Mouse (Mus musculus): ENCODE data around the gene H2al1a.

H2al1a gene

DNA sequence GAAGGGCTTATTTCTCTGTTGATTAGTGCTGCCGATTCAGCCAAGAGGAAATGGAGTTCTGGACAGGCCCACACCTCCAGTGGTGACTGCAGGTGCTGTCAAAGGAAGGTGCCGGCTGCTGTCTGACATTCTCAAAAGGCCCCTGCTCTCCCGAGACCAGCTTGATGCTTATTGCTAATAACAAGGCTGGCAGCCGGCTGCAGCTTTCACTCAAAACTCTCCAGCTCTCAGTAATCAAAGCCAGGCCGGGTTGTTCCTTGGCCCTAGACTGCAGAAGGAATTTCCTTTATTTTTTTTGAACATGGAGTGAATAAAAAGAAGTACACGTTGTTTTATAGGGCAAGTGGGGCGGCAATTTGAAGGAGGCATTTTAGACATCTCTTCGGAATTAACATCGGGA lies 46.7 kb downstream of the H2al1a start:
- DNase-seq (ENCODE audit: low read depth, low spot score) = peak; percentile 4

DNA sequence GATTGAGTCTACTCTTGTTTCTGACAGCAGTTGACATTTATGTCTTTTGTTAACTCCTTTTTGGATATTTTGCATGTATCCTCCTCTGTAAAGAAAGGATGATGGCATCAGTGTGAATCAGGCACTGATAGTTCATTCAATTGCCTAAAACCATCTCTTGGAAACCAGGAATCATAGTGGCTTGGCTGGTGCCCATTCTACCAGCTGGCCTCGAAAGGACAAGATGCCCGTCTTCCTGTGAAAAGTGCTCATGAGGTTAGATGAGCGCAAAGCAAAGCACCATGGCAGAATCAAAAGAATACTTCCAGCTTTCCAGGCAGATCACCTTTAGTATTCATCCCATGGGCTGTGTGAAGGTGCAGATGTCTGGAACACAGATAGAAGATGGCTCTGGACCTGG lies 47.7 kb downstream of the H2al1a start:
- no peak for DNase-seq (ENCODE audit: low read depth, low spot score)

All from mesoderm, embryonic 11.5 days (tissue).